Mouse (Mus musculus) gastrocnemius, postnatal 25 days (tissue): Measurements from ENCODE around the gene C330021F23Rik. TPM values are rescaled to one million over a fixed set of nuclear protein-coding genes. Genes with fewer than 3 reads are reported as not detected.

Source experiments
- total RNA-seq, 2 experiments: library from RNA; stranded (reverse); gene quantifications; 1 replicate in 1 of 2; 2 replicates in 1 of 2; pipeline ENCODE4 v1.2.3; 2021

C330021F23Rik gene
- total RNA-seq, 2 experiments from 2014 or later = not detected

Other genes starting within 250 kb of the C330021F23Rik start
- gene A430078G23Rik, start 214.6 kb upstream of the C330021F23Rik start, total RNA-seq = under 1 TPM in 1 of 2 experiments, not detected in 1; 0.24 TPM
- gene Arhgef18, start 175.0 kb upstream of the C330021F23Rik start, total RNA-seq = 10 to 100 TPM in 1 of 2 experiments, 1 to 10 TPM in 1; 10.0 to 10.5 TPM
- gene Pex11g, start 100.3 kb upstream of the C330021F23Rik start, total RNA-seq = 1 to 10 TPM; 2.5 to 3.1 TPM
- not detected for gene Tex45, start 97.1 kb upstream of the C330021F23Rik start, total RNA-seq
- 10 to 100 TPM; 24.2 to 24.6 TPM for gene Zfp358, start 74.9 kb upstream of the C330021F23Rik start, total RNA-seq
- gene Mcoln1, start 67.5 kb upstream of the C330021F23Rik start, total RNA-seq = 10 to 100 TPM; 18.6 to 20.4 TPM
- gene Pnpla6, start 52.6 kb upstream of the C330021F23Rik start, total RNA-seq = 10 to 100 TPM in 1 of 2 experiments, 1 to 10 TPM in 1; 8.3 to 11.8 TPM
- gene Camsap3, start 19.3 kb downstream of the C330021F23Rik start, total RNA-seq = under 1 TPM; 0.61 to 0.67 TPM
- gene Xab2, start 53.3 kb downstream of the C330021F23Rik start, total RNA-seq = 10 to 100 TPM in 1 of 2 experiments, 1 to 10 TPM in 1; 9.5 to 10.0 TPM
- gene Pet100, start 53.6 kb downstream of the C330021F23Rik start, total RNA-seq = 100 to 1,000 TPM in 1 of 2 experiments, 10 to 100 TPM in 1; 89.9 to 106 TPM
- gene Pcp2, start 57.6 kb downstream of the C330021F23Rik start, total RNA-seq = under 1 TPM in 1 of 2 experiments, not detected in 1; 0.67 TPM
- gene Stxbp2, start 63.0 kb downstream of the C330021F23Rik start, total RNA-seq = 1 to 10 TPM; 1.2 to 1.9 TPM
- gene Retn, start 87.8 kb downstream of the C330021F23Rik start, total RNA-seq = 10 to 100 TPM in 1 of 2 experiments, under 1 TPM in 1; 0.97 to 24.5 TPM
- gene Mcemp1, start 97.8 kb downstream of the C330021F23Rik start, total RNA-seq = not detected
- gene Fcor, start 104.4 kb downstream of the C330021F23Rik start, total RNA-seq = 1 to 10 TPM in 1 of 2 experiments, not detected in 1; 7.8 TPM
- 10 to 100 TPM; 17.8 to 18.0 TPM for gene Trappc5, start 108.3 kb downstream of the C330021F23Rik start, total RNA-seq
- under 1 TPM; 0.23 to 0.27 TPM for gene Fcer2a, start 126.2 kb downstream of the C330021F23Rik start, total RNA-seq
- gene Clec4g, start 152.7 kb downstream of the C330021F23Rik start, total RNA-seq = not detected
- not detected for gene Cd209a, start 181.0 kb downstream of the C330021F23Rik start, total RNA-seq